Mouse (Mus musculus) liver, embryonic 14.5 days (tissue): ENCODE results near the gene Fbxo46.

Experiments
- CTCF ChIP-seq: IDR thresholded peaks from 2 replicates; pipeline ENCODE4 v1.5.1; 2016; ENCODE audit warnings: antibody characterized with exemption, low read depth, control low read depth
- EP300 ChIP-seq: IDR thresholded peaks from 2 replicates; pipeline ENCODE4 v1.6.1; 2016; ENCODE audit warnings: antibody characterized with exemption, low read depth

- no peak for TF ChIP-seq CTCF
- no peak for TF ChIP-seq EP300
These were observed 36.0 kb upstream of the Fbxo46 start, which contains the start of gene Dmpk for GRCm38 (mm10) chr7:19083701-19084100.
